Mouse (Mus musculus) G1E-ER4 (cell line): ENCODE data around the gene Frem2. TPM values are rescaled to one million over a fixed set of nuclear protein-coding genes. Genes with fewer than 3 reads are reported as not detected.

ENCODE experiments used
- GATA1 ChIP-seq: IDR thresholded peaks from one replicate; pipeline ENCODE4 v1.8.0; 2012; ENCODE audit warnings: low read length, inconsistent platforms
- polyA plus RNA-seq: library from polyadenylated mRNA; stranded (reverse); fragments of >175 nt; gene quantifications from 2 replicates; pipeline ENCODE4 v1.2.3, GENCODE M21; 2012

Frem2 gene
- polyA plus RNA-seq, 1 experiment: not detected

DNA sequence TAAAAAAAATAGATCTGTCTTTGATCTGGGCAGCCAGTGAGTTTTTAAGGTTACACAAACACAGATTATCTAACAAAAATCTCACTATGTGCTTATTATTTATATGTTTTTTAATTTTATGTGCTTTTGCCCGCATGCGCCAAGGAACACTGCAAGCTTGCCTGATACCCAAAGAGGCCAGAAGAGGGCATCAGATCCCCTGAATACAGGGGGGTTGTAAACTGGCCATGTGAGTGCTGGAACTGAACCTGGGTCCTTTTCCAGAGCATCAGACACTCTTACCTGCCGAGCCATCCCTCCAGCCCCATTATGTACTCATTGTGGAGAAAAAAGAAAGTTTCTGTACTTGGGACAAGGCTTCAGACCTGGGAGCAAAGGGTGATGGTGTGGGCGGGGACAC is 8.3 kb downstream of the Frem2 start:
- no peak for TF ChIP-seq GATA1

DNA sequence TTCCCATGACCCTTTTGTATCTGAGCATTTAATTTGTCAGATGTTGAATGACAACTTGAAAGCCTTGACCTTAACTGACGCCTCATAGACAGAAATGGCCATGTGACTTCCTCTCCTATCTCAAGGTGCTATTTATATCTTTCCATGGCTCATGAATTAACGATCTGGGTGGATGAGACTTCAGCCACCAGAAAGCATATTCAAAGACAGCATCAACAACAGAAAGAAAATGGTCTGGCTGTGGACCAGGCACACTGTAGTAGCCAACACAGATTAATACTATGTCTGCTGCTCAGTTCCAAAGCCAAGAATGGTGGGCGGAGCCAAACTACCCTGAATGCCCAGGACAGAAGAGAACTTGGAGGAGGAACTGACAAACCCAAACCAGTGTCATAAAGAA is 21.2 kb downstream of the Frem2 start:
- TF ChIP-seq GATA1: no peak

DNA sequence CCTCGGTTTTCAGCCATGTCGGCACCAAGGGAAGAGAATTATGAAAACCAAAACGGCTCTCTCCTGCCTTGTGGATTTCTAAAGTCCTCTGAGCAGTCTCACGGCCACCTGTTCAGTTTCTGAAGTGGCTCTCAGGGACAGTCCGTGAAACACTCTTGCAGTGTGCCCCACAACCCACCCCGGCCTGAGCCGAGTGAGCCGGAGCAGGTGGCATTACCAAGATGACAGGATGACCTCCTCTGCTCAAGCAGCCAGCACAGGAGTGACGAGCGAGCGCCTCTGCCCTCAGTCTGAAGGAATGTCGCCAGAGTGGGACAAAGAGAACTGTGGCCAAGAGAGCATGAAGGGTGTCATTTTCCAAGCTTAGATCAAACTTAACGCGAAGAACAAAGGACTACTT is 26.0 kb downstream of the Frem2 start:
- TF ChIP-seq GATA1: no peak

DNA sequence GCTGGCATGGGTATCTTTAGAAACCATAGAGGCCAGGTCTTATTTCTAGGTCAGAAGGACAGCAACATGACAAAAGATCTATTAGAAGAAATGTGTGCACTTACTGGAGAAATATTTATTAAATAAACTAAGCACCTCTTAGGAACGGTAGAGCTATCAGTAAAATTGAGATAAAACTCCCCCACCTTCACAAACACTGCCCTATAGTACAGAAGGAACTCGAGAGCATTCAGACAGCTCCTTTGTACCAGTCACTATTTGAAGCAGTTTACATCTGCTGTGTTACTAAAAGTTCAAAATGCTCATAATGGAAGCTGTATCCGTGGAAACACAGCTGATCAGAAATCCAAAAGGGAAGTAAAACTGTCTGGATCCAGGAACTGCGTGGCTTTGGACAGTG is 26.5 kb downstream of the Frem2 start:
- no peak for TF ChIP-seq GATA1

DNA sequence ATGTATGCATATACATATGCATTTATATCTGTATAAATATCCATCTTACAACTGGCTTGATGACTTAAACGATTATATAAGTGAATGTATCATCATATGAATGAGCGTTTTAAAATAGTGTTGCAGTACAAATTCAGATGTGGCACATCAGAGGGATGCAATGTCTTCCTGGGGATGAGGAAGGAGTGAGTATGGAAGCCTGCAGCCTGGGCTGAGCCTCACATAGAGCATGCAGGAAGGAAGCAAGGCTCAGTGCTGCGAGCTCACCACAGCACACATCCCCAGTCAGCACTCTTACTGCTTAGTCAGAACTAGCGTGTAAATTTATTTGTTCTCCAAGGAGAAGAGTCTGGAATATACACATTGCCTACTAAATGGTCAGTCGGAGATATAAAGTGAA is 27.2 kb downstream of the Frem2 start:
- no peak for TF ChIP-seq GATA1

DNA sequence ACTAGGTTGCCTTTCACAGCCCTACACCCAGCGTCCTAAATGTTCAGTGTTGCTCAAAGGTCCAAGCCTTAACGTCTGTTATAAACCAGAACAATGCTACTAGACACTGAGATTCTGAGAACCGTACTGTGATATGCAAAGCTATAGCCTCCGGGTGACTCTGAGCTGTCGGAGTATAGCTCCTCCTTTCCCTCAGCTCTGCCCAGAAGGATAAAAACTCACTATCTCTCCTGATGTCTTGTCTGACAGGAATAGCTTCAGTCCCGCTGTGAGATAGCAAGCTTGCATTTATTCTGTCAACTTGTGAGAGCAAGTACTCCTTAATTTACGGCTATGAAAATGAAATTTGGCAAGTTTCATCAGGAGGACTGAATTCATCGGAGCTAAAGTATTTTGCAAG is 33.9 kb downstream of the Frem2 start:
- no peak for TF ChIP-seq GATA1

DNA sequence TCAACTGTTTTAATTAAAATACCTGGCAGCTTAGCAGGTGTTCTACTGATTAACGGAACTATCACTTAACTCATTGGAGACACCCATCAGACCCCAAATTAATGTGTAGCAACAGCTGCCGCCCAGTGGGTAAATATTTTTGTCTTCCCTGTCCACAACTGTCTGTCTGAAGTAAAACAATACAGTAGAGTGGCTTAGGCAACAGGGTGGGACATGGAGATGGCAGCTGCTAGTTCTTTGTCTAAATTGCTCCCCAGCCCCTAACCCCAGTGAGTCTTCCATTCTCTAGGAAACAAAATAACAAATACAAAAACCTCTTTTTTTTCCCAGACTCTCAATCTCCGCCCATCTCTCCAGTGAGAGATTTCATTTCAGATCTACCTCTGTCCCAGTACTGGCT is 36.2 kb downstream of the Frem2 start:
- TF ChIP-seq GATA1: no peak

DNA sequence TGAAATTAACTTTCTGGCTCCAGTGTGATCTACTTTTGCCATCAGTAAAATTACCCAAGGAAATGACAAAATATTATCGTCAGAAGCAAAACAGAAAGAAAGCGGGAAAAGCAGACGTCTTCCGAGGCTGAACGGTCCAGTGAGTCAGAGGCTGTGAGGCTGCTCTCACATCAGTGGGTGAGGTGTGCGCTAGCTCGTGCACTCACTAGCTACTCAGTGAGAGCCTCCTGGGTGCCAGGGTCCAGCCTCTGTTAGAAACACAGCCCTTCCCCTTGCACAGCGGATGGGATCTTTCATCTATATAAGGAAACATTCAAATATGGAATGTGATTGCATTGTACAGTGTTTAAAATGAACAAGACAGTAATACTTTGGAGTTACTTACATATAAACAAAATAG is 36.8 kb downstream of the Frem2 start:
- TF ChIP-seq GATA1: no peak

DNA sequence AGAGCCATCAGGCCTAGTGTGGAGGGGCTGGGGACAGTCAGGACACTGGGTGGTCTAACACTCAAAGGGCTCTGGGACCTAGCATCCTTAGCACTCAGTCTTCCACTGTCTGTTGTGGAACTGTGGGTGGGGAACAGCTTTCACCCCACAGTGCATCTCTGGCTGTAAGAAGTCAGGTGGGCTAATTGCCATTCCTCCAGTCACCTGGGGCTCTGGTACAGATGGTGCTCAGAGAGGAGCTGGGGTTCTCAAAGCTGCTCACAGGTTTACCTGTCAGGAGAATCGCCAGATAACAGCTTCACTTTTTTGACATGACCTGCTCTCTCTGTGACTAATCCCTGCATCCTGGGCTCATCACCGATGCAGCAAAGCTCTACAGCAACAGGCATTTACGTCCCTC is 46.0 kb downstream of the Frem2 start:
- TF ChIP-seq GATA1: no peak

DNA sequence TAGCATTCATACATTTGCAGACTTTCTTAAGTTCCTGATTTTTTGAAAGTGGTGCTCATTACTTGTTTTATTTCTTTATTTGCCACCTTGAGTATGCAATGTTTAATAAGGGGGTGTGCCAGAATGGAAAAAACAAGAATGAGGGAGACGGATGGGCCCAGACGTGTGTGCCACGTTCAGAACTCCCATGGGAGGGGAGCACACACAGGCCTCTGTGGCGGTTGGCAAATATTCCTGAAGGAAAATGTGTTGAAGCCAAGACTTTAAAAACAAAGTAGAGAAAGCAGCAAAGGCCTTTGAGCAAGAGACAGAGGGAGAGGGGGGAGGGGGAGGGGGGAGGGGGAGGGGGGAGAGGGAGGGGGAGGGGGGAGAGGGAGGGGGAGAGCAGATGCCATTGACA is 47.3 kb downstream of the Frem2 start:
- no peak for TF ChIP-seq GATA1

DNA sequence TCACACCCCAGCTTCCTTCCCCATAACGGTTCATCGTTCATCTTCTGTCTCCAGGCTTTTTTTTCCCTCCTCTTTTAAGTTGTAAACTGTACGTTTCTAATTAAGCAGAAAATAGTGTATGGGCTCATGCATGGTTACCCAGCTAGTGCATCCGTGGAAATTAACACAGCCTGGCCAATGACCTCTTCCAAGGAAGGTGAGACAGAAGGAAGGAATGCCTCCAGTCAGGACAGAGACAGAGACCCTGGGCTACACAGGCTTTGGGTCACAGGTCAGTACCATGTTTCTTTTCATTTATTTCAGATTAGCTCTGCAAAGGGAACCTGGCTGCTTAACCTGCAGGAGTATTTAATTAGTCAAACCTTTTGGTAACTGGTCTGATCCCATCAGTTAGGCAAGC is 57.0 kb downstream of the Frem2 start:
- no peak for TF ChIP-seq GATA1

DNA sequence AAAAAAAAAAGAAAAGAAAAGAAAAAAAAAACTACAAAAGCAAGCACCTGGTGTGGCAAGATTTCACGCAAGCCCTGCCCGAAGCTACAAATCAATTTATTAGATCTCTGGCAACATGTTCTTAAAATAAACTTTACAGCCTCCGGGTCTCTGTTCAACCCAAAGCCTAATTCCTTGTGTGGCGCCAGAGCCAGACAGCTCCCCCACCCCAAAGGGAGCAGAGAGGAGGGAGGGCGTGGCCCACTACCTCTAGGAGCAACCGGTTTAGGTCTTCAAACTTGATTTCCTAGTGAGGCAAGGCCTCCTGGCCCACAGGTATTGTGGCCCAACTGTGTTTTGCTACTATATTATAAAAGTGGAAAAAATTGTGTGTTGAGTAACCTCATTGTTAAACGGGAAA is 57.8 kb downstream of the Frem2 start:
- TF ChIP-seq GATA1: no peak

DNA sequence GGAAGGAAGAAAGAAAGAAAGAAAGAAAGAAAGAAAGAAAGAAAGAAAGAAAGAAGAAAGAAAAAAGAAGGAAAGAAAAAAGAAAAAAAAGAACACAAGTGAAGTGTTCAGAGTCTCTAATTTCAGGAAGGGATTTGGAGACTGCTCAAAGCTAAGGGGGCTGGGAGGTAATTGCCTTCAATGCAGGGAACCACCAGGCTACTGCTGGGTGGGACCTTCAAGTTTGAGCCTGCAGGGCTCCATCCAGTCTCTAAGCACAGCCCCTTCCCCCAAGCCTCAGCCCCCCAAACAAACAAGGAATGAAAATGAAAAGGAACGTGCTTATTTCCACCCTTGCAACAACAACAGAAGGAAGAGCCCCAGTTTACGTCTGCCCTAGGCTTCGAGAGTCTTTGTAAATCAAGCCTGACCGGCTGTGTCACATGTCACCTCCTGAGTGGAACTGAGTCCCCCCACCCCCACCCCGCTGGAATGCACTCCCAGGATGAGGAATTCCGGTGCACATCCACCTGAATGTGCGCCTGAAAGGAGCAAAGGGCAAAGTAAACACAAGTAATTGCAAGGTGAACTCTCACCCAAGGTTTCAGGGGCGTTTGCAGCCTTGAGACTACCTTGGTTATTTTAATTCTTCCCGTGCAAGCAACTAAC is 58.9 kb downstream of the Frem2 start:
- TF ChIP-seq GATA1: no peak

DNA sequence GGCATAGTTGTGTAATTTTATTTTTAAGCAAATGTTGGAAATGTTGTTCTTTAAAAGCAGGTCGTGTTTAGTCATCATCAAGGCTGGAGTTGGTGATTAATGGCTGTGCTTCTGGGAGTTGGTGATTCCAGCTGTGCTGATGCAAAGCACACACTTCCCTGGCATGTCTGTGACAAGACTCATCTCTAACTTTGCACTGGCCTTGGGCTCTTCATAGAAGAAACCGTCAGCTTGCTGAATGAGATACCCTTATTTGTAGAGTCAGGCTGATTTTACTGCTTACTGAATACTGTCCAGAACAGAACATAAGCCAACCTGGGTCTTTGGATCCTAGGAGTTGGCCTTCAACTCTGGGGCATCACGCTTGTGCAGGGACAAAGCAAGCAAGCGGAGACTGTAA is 62.7 kb downstream of the Frem2 start:
- TF ChIP-seq GATA1: no peak

DNA sequence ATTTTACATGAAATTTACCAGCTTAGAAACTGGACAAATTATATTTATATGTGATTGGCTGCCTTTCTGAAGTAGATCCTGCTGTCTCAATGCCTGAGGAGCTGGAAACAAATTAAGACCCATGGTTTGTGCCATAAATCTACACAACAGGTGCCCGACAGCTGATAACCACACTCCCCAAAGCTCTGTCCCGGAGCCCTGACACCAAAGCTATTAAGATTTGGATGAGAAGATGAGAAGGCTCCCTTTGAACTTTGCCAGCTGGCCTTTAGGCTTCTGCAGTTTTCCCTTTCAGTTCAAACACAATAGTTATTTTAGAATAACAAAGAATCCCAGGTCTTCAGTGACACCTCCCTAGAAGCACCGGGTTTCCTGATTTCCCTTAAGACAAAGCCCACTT is 63.4 kb downstream of the Frem2 start:
- no peak for TF ChIP-seq GATA1

DNA sequence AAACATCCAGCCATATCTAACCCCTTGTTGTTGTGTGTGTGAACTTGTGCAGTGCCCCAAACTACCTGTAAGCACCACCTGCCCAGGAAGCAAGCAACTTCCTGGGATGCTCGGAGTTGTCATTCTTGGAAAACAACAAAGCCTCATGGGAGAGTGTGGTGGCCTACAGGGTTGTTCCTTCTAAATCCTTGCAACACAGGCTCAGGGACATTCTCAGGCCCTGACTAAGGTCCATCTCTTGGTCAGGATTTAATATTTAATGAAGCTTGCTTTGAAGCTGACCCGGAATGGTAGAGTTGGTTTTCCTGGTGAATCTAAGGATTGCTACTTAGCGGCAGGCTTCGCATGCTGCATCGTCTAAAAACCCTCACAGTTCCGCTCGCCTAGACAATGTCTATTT is 65.1 kb downstream of the Frem2 start:
- no peak for TF ChIP-seq GATA1

DNA sequence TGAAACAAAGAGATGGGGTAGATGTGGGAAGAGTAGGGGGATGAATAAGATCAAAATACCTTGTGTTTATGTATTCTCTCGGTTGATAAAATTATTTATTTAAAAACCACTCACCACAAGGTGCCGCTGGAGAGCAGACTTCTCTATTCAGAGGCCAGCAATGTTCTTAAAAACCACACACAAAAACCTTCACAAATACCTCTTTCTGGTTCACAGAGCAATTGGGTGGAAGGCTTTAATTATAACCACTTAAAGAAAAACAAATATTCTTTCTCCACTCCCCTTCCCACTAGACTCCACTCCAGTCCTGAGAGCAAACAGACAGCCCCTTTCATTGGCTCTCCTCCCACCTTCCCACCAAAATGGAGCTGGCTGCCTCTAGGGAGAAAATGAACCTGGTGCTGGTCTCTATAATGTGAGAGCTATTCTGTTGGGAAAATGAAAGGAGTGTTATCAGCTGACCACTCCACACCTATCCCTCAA is 67.0 kb downstream of the Frem2 start:
- TF ChIP-seq GATA1: no peak

DNA sequence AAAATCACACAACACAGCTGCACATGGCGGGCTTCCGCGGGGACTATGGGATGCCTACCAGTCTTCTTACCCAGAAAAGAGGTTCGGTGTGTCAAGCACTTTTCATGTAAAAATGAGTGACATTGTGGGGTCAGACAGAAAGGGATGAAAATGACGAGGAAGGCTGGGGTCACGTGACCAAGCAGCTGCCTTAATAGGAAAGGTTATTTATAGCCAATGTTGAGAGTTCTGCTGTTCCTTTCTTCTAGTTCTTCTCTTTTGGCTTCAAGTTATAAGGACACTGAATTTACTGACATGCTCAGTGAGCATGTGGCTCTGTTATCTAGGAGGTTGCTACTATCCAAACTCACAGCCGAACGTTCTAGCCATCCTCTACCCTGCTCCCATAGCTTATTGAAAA is 73.9 kb downstream of the Frem2 start:
- TF ChIP-seq GATA1: no peak
